Mouse (Mus musculus) embryonic fibroblast, embryonic 13.5 days (primary cell): ENCODE results near the gene Tmem63b.

Experiments used
- CTCF ChIP-seq: IDR thresholded peaks from 2 replicates; pipeline ENCODE4 v1.5.1; 2011; ENCODE audit warnings: mild to moderate bottlenecking, control low read depth, low read length, moderate library complexity, borderline replicate concordance; ENCODE audit not compliant: insufficient read depth
- POLR2A ChIP-seq: IDR thresholded peaks from 2 replicates; pipeline ENCODE4 v1.6.1; 2011; ENCODE audit warnings: low read depth, mild to moderate bottlenecking, control low read depth, low read length, moderate library complexity

GRCm38 (mm10) chr17:45664608-45665007 is 22.1 kb downstream of the Tmem63b start:
- no peak for TF ChIP-seq CTCF
- TF ChIP-seq POLR2A, result no peak
